Mouse (Mus musculus): ENCODE measurements around the gene Gsk3a.

The Gsk3a gene

DNA sequence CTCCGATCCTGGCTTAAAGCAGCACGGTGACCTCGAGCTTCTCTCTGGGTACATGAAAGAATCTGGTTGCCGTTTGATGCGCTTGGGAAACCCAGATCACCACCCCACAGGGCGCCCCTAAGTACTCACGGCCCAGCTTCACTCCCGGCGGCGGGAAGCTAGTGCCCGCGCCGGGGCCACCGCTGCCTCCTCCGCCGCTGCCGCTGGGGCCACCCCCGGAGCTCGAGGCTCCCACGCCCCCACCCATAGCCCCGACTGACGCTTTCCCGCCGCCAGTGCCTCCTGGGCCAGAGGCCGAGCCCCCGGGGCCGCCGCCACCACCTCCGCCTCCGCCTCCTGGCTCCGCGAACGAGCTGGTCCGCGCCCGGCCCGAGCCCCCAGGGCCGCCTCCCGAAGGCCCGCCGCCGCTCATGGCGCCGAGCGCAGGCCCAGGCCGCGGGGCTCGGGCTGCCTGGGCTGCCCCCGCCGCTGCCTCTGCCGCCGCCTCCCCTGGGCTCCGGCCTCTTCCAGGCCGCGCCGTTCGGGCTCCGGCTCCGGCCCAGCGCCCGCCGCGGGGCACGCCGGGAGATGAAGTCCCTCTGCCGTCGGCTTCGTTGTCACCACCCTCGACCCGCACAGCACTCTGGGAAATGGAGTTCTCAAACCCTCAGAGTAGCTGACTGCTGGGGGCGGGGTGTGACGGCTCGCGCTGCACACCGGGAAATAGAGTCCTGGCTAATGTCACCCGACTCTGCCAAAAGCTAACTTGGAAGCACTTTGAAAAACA is at the start of gene Gsk3a:
Gene Gsk3a (minus strand): TSS at position 603 of the 766 bp plus-strand sequence.
- peak; percentile 95 for DNase-seq (ENCODE audit: low spot score)

DNA sequence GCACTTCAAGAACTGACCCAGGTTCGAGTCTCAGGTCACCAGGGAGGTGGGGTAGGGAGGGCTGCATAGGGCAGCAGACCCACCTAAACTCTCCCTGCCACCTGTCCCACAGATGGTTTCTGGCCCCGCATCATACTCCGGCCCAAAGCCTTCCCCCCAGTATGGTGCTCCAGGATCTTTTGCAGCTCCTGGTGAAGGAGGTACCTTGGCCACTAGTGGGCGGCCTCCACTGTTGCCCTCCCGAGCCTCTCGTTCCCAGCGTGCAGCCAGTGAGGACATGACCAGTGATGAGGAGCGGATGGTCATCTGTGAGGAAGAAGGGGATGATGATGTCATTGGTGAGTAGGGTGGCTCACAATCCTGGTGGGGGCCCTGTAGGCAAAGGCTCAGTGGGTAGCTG is 49.3 kb upstream of the Gsk3a start:
- no peak for DNase-seq (ENCODE audit: low spot score)

DNA sequence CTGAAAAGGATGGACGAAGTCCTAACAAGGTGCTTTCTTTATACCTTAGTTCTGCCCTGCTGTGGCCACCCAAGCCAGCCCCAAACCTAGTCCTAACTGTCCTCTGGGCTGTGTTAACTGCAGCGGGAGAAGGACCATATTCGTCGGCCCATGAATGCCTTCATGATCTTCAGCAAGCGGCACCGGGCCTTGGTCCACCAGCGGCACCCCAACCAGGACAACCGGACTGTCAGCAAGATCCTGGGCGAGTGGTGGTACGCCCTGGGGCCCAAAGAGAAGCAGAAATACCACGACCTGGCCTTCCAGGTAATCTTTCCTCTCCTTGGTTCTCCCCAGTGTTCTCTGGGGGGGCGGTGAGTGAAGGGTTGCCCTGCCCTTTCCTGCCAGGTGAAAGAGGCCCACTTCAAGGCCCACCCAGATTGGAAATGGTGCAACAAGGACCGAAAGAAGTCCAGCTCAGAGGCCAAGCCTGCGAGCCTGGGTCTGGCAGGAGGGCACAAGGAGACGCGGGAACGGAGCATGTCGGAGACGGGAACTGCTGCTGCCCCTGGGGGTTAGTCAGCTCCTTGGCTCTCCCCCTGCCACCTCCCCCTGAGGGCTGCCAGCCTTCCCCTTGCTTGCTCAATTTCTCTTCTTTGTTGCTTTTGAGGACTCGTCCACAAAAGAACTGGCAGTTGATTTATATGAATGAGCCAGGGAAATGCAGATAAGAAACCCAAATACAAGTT is 48.0 kb upstream of the Gsk3a start:
- DNase-seq (ENCODE audit: low spot score) = no peak

DNA sequence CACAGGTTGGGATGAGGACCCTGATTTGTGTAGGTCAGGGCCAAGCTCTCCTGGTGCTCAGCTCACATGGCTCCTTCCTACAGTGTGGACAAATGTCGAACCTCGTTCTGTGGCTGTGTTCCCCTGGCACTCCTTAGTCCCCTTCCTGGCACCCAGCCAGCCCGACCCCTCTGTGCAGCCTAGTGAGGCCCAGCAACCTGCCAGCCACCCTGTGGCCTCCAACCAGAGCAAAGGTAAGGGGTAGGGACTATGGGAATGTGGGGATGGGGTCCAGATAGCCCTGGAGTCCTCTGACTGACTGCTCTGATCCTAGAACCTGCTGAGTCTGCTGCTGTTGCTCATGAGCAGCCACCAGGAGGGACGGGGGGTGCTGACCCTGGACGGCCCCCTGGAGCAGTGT is 47.1 kb upstream of the Gsk3a start:
- peak; percentile 28 for DNase-seq (ENCODE audit: low spot score)

DNA sequence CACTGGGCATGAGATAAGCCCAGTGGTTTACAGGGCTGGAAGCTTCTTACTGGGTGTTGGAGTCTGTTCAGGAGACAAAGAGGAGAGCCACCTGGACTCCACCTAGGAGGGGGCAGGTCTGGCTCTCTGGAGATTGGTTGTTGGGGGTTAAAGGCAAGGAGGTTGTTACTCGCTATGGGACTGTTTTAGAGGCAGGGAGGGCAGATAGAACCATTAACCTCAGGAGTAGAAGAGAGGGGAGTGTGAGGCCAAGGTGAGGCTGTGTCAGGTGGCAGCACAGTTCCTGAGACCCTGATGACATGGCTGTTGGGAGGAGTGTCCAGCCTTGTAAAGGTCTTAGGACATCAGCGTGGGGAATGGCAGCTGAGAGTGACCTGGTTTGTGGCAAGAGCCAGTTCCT is 46.5 kb upstream of the Gsk3a start:
- no peak for DNase-seq (ENCODE audit: low spot score)

DNA sequence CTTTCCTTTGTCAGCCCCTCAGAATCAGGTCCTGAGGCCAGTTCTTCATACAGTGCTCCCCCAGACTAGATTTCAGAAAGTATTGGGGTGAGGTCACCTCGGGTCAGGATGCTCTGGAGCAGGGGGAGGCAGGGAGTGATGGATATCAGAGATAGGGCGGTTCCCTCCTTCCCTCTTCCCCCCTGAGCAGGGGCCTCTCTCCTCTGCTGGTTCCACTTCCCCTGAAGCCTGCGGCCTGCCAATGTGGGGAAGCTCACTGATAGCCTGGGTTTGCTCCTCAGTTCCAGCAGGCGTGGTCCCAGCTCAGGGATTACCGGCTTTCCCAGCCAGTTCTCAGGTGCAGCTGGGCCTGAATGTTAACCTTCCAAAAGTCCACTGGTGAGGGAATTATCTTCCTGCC is 46.0 kb upstream of the Gsk3a start:
- DNase-seq (ENCODE audit: low spot score) = peak; percentile 19

DNA sequence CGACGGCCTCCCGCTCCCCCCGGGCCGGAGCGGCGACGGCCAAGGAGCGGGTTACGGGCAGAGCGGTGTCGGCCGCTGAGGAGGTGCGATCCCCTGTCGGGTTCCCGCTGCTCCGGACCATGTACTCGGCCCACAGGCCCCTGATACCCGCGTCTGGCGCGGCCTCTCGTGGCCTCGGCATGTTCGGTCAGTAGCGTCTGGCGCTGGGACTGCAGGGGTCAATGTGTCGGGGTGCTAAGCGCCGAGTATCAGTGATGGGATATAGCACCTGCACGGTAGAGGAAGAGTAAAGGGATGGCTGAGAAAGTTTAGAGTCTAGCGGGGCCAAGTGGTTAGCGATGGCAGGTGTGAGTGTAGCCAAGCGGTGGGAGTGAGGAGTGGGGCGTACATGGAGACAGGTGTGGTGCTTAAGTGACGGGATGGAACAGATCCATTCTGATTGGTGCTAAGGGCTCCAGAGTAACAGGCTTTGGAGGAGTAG is 45.1 kb upstream of the Gsk3a start:
- DNase-seq (ENCODE audit: low spot score) = no peak

DNA sequence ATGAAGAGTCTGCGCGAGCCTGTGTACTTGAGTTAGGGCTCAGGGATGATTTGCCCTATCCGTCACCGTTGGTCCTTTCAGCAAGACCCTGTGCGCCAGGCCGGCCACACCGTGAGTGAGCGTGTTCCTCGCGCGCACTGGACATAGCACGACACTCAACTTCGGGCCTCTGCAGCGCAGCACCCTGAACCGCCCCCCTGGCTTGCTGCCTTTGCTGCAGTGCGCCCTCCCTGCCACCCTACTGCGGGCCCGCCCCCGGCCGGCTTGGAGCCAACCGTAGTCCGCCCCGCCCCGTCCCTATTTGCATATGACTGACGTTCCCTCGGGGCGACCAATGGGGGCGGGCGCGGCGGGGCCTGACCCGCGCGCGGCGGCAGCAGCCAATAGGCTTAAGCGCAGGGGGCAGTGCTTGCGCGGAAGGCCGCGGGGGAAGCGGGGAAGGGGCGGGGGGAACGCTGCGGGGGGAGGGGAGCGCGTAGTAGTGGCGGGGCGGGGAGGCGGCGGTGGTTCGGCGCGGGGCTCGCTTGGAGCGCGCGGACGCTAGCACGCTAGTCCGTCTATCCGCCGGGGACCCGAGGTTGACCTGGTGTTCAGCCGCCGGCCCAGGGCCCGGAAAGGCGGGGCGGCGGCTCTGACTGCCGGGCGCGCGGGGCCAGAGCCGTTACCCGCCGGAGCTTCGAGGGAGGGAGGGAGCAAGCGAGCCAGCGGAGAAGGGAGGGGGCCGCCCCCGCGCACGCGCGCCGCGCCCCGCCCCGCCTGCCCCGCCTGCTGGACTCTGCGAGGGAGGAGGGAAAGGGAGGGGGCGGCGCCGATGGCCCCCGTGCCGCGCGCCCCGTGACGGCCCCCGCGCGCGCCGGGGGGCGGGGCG is 44.3 kb upstream of the Gsk3a start:
- DNase-seq (ENCODE audit: low spot score) = peak; percentile 99

DNA sequence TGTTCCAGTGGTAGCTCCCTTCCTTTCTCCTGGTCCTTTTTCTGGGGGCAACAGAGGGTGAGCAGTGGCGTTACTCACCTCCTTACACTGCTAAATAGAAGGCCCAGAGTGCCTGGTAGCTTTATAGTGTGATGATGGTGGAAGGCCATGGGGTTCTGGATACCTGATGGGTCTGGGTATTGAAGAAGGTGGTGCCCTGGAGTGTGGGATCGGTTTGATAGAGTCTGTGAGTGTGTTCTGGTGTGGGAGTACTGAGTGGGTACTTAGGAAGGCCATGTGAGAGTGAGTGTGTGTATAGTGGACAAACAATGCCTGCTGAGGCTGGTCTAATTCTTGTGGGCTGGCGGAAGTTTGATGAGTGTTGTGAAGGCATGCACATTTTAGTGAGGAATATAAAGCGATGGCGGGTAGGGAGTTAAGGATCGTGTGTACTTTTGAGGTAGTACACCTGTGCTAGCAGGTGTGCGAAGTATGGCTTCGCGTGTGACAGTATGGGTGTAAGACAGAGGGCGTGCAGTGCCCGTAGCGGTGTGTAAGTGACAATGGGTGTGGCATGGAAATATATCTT is 43.6 kb upstream of the Gsk3a start:
- DNase-seq (ENCODE audit: low spot score) = no peak

DNA sequence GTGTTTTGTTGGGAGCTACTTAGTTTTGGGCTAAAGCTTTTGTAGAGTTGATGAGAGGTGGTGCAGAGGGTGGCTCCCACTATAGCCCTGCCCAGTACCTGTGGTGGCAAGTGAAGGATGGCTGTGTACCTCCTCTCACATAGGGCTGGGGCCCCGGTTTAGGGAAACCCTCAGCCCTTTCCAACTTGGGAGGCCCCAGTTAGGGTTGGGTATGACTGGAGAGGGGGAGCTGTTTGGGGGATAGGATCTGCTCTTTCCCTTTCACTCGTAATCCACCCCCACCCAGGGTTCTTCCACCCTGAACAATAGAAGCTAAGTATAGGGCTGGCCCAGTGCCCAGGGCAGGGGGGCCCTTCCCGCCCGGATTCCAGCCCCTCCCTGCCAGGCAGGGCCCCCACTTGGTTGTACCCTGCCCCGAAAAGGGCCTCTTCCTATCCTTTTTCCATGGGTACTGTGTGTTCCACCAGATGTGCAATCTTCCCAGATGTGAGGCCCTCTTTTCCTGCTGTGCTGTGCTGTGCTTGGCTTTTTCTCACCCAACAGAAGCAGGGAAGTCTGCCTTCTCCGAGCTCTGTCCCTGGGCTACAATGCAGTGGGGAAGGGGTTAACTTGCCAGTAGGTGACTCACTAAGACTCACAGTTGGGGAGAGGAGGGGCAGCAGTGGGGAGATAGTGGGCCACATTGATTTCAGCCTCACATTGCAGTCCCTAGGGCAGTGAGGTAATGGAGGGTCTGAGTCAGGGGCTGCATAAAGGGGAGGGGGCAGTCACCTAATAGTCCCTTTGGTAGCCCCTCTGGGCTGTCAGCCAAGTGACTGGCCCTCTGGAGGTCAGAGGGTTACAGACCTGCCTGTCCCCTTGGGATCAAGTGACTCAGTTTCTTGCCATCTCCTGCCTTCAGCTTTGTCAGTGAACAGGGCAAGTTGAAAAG is 42.5 kb upstream of the Gsk3a start:
- peak; percentile 39 for DNase-seq (ENCODE audit: low spot score)

DNA sequence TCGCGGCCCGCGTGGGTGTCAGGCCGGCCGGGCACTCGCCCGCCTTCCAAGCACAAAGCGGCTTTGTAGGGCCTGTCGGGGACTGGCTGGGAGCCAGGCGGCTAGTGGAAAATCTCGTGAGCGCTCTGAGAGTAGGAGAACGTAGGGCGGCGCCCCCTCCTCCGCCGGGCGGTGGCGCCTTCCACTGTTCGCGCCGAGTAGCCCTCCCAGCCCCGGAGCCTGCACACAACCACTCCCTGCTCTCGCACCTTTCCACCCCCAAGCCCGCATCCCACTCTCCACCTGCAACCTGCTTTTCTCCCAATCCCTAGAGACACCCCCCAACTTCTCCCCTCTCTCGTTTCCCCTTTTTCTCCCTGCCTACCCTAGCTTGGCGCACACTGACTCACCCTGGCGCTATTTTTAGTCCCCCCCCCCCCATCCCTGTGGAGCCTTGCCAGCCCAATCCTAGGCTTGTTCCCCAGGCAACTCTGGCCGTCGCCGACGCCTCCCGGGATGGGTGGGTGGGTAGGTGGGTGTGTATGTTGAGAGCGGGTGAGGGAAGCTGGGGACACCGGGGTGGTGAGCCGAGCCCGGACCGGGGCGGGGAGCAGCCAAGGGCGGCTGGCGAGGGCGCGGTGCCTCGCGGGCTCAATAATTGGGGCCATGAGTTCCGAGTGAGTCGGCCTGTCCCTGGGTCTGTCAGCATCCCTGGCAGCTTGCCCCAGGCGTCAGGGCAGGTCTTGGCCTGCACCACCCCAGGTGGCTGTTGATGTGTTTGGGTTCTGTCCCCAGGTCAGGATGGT is 41.6 kb upstream of the Gsk3a start:
- DNase-seq (ENCODE audit: low spot score) = peak; percentile 86

DNA sequence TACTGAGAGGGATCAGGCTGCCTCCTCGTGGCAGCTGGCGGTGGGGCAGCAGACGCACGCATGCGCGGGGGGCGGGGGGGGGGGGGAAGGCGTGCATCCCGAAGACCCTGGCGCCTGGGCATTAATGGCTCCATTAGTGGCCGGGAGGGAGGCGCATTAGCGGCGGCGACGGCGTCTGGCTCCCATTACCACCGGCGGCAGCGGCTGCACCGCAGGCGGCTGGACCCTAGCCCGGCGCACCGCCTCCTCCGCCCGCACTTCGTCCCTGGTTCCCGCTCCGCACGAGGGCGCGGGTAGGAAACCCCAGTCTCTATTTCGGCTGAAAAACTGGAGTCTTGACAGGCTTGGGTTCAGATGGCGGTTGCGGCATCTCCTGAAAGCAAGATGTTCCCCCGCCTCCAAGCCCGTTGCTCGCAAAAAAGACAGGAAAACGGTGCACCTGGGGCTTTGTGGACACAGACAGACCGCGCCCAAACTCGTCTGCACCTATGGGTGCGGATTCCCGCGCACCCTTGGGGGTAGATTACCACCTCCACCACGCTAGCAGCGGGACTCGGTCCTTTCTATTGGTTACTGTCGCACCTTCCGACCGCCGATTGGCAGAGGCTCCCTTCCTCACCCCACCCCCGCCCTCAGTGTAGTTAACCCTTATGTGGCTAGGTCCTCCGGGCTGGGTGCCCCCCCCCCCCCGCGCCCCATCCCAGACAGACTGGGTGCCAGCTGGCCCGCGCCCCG is 40.9 kb upstream of the Gsk3a start:
- DNase-seq (ENCODE audit: low spot score) = peak; percentile 80

DNA sequence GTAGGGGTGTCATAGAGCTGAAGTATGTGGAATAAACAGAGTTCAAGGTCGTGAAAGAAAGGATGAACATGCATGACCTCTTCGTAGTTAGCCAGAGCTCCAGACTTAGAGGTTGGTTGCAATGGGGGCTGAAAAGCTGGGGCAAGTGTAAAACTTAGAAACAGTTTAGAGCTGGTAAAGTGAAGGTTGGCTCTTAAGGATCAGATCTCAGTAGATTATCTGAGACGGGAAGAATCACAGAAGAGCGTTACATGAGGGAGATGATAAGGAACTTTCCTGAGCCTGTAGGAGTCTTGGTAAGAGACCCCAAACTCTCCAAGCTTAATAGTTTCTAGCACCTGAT is 40.3 kb upstream of the Gsk3a start:
- no peak for DNase-seq (ENCODE audit: low spot score)

DNA sequence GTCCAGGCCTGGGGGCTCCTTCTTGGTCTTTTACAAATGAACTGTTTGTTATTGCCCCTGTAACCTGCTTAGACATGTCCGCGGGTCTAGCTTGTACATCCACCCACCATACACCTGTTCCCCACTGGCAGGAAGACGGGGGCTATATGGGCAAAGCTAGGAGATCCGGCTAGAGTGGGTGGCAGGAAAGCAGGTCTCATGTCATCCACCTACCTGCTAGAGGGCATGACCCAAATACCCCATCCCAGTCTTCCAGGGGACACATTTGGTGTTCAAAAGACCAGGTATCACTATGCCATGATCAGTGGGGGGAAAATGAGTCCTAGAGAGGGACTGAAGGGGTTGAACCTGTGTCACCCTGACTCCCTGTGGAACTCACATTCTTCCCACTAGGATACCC is 39.8 kb upstream of the Gsk3a start:
- no peak for DNase-seq (ENCODE audit: low spot score)

DNA sequence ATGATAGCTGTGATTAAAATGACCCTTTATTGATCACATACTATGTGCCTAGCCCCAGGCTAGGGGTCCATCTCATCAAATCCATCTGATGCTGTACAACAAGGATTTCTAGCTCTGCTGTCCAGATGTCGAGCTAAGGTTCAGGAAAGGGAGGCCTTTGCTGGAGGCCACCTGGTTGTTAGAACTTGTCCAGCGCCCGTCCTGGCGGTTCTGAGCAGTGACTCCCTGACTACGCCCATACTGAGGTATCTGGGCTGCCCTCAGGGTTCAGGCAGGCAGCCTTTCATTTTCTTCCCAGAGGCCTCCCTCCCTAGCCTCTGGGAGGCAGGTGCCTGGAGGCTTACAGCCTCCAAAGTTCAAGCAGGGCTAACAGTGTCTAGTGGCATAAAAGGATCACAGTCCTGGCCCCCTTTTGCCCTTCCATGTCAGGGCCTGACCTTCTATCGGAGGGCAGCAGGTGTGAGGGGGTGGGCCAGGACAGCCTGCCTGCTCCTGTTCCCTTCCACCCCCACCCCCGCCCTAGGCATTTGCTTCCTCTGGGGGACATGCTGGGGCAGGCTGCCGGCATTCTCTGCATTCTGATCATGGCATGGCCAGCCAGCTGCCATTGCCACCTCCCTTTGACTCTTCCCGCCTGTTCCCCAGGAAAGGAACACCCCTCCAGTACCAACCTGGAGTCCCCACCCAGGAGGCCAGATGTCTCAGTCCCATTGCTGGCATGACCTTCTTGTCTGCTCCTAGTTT is 38.1 kb upstream of the Gsk3a start:
- peak; percentile 6 for DNase-seq (ENCODE audit: low spot score)

DNA sequence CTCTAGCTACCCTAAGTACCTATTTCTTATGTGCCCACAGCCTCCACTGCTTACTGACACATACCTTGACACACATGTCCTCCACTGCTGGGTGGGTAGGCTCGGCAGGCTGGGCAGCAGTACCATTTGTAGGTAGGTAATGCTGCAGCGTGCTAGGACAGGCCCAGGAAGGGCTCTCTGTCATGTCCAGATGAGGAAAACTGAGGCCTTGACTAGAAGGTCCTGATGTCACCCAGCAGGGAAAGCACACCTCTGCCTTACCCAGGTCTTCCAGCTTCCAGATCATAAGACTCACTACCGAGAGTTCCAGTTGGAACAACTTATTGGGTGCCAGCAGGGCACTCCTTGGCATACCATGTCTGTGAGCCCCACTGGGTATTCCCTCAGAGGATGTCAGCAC is 37.3 kb upstream of the Gsk3a start:
- DNase-seq (ENCODE audit: low spot score) = no peak

DNA sequence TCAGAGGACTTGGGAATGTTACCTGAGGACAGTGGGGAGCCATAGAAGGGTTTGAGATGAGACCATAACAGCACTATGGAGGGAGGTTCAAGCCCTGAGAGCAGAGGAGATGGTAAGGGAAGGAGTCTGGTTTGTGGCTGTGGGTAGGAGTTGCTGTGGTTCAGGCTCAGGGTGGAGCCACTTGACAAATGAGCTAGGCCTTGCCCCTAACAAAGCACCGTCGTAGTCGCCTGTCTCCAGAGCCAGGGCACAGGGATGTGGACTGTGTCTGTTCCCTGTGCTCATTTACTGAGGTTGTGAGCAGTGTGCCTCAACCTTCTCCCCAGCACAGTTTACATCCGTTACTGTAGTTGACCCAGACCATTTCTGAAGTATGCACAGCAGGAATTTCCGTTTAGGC is 36.9 kb upstream of the Gsk3a start:
- DNase-seq (ENCODE audit: low spot score) = no peak

DNA sequence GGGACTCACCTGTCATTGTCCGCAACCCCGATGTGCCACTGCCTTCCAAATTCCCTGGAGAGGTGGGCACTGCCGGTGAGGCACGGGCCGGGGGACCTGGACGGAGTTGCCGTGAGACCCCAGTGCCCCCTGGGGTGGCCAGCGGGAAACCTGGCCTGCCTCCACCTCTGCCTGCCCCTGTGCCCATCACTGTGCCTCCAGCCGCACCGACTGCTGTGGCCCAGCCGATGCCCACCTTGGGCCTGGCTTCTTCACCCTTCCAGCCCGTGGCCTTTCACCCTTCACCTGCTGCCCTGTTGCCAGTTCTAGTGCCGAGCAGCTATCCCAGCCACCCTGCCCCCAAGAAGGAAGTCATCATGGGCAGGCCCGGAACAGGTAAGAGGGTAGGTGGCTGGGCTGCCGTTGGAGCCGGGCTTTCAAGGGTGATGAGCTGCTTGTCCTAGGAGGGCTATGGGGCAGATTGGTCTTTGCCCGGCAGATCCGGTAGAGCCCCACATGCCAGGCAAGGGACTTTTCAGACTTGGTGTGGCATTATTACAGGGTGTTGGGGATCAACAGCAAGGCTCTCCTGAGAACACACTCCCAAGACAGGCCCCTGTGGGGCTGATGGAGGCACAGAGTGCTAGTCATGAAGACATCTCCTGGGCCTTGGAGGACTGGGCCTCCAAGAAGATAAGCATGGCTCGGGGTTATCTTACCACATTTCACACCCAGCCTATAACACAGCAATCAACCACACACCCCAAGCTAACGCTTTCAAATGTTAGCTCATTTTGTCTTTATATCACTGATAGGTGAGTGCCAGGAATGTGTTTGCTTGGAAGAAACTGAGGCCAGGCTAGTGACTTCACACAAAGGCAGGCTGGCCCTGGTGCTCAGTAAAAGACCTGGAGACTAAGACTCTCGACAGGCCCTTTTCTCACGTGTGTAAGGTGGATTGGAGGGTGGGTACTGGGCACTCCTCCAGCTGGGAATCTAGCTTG is 35.9 kb upstream of the Gsk3a start:
- peak; percentile 7 for DNase-seq (ENCODE audit: low spot score)
